Mouse (Mus musculus) v-Abl transformed pro-B cells (cell line): Measurements from ENCODE around the gene Ttll10.

ENCODE experiments used
- in situ Hi-C, 2 experiments: fragments of 400-800 bp; cut with MboI; formaldehyde crosslinking; loops; one replicate each; pipeline ENCODE4 v1.15.1; 2025; ENCODE audit not compliant: unreplicated experiment in 2 of 2

Ttll10 gene

GRCm38 (mm10) chr4:156059261-156059660 is at the start of gene Ttll10:
Ttll10 (minus strand) TSS chr4:156059414.
- in situ Hi-C loops, result no loop called here

GRCm38 (mm10) chr4:156103342-156103741 is 44.1 kb upstream of the Ttll10 start:
- in situ Hi-C loops, result loop anchor here (5.0 to 10.0 kb wide), 3 partner anchors 71 to 146 kb away; partner anchors contain the start of gene C1qtnf12 (in 1 of the 2)

DNA sequence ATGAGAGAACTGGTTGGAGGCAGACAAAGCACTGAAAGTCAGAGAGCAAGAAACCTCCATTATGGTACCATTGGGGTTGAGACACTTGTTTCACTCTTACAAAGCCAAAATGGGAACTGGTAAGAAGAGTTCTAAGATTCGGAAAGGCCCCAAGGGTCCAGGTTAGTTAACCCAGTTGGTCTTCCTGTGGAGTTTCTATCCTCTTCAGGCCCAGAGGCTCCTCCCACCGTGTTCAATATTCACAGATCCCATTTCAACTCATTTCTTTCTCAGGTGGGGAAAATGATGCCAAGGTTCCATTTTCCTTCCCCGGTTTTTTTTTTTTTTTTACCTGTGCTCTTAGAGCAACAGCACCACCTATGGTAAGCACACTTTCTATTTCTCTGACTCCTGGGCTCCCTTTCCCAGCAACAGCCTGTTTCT is 42.3 kb upstream of the Ttll10 start:
- in situ Hi-C loops, result loop anchor here (5.0 to 10.0 kb wide), 3 partner anchors 69 to 144 kb away; partner anchors contain the start of gene C1qtnf12 (in 1 of the 2)

GRCm38 (mm10) chr4:156100501-156100900 is 41.3 kb upstream of the Ttll10 start:
- in situ Hi-C loops, result loop anchor here (5.0 to 10.0 kb wide), 3 partner anchors 68 to 143 kb away; partner anchors contain the start of gene C1qtnf12 (in 1 of the 2)

- in situ Hi-C loops, result no loop called here
Observed at GRCm38 (mm10) chr4:156099427-156099826, 40.2 kb upstream of the Ttll10 start.

GRCm38 (mm10) chr4:156097770-156098366 is 38.7 kb upstream of the Ttll10 start:
- in situ Hi-C loops, result no loop called here

- in situ Hi-C loops, result no loop called here
Observed at GRCm38 (mm10) chr4:156096191-156096590, 37.0 kb upstream of the Ttll10 start.

GRCm38 (mm10) chr4:156093758-156094157 is 34.5 kb upstream of the Ttll10 start:
- in situ Hi-C loops, result no loop called here

DNA sequence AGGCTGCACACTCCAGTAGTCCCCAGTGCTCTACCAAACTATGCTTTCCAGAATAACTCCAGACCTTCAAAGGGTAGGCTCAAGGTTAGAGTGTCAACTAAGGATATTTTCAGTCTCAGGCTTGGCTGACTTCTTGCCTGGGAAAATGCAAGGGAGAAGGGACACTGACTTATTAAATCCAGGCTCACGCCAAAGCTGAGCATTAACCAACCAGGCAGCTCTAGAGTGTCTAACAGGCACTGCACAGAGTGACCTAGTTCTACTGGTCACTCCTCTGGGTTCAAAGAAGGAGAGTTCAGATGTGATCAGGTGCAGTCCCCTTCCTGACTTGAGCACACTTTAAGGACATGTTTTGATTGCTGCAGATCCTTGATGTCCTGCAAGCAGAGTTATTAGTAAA is 33.6 kb upstream of the Ttll10 start:
- in situ Hi-C loops, result no loop called here

DNA sequence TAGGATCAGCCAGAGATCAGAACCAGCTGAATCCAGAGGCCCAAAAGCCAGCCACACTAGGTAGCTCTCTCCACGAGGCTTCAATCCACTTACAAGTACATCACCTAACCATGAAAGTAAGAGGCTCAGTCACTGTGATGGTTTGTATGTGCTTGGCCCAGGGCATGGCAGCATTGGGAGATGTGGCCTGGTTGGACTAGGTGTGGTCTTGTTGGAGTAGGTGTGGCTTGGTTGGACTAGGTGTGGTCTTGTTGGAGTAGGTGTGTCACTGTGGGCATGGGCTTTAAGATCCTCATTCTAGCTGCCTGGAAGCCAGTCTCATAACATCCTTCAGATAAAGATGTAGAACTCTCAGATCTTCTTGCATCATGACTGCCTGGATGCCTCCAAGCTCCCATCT is 32.0 kb upstream of the Ttll10 start:
- in situ Hi-C loops, result no loop called here

- in situ Hi-C loops, result no loop called here
Observed at GRCm38 (mm10) chr4:156087398-156088087, 28.3 kb upstream of the Ttll10 start.

DNA sequence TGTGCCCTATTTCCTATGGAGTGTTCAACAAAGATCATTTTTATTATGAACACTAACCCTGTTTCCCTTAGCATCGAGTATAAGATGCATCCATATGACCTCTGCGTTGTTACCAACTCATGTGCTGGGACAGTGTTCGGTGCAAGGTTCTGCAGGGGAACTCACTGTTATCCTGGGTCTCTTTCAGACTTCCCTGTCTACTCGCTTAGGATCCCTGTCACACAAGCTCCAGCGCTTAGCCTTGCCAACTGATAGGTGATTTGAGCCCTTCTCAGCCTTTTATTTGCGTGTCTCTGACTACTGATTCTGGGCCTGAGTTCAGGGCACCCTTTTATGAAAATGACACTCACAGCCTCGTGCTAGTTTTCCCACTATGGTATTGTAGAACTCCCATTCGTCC is 26.0 kb upstream of the Ttll10 start:
- in situ Hi-C loops, result no loop called here

- in situ Hi-C loops, result no loop called here
Observed at GRCm38 (mm10) chr4:156084096-156084879, 25.1 kb upstream of the Ttll10 start.

DNA sequence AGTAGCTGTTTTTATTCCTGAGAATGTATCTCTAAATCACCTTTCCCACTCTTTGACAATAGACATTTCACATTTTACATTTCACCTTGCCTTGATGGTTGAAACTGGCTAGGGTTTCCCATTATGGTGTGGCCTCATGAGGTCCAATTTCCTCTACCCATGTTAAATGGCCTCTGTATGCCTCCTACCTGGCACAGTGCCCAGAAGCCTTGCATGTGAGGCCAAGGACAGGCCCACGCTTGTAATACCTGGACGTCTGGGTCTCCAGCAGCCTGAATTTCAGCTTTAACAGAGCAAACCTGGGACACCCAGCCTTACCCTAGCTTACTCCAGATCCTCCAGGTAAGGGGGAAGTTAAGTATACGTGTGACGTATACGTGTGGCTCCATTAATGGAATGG is 24.1 kb upstream of the Ttll10 start:
- in situ Hi-C loops, result no loop called here

- in situ Hi-C loops, result no loop called here
Observed at GRCm38 (mm10) chr4:156082621-156083234, 23.5 kb upstream of the Ttll10 start.

DNA sequence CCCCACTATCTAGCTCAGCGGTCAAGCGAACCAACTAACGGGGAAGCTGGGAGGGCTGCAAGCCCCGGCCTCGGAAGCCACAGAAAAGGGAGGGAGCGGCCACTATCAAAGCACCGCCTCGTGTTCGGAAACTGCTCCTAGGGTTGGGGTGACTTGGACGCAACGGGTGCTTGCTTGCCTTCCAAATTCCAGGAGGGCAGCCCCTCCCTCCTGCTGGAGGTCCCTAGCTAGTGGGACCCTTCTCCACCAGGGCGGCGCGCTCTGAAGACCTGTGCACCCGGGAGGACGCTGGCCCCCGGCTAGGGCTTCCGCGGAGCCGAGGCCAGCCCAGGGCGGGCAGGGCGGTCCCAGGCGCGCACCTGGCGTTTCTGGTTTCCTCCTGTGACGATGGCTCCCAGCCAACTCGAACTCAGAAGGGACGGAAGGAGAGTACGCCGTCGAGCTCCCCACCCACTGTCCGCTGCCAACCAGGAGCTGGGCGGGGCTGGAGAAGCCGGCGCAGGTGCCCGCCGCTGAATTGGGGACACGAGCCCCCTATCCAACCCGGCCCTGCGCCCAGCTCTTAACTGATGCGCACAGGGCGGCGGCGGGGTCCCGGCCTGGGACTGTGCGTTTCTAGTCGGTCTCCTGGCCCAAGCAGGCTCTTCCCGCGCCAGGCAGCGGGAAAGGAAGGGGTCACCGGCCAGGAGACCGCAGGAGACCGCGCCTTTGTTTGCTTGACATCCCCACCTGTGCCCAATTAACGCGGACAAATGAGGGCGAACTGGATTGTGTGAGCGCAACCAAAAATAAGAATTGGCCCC is 18.5 kb upstream of the Ttll10 start:
- in situ Hi-C loops, result no loop called here

- in situ Hi-C loops, result no loop called here
Observed at GRCm38 (mm10) chr4:156076911-156077382, 17.7 kb upstream of the Ttll10 start.

GRCm38 (mm10) chr4:156070716-156071115 is 11.5 kb upstream of the Ttll10 start:
- in situ Hi-C loops, result loop anchor here (5.0 kb wide), 1 partner anchor 38 kb away; no protein-coding TSS in a partner anchor

DNA sequence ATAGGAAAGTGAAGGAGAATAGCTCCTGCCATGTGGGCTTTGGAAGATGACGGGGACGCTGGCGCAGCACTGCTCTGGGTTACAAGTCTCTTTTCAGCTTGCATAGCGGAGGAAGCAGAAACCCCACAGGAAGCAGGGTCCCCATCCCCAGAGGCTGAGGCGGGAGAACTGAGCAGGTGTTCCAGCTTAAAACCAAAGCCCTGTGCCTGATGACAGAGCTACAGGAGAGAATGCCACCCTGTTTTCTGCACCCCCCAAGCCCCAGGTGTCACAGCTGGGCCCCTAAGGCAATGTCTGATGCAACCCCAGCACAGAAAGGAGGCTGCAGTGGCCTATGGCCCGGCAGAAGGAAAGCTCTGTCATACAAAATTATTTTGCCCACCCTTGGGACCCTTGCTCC is 11.1 kb upstream of the Ttll10 start:
- in situ Hi-C loops, result loop anchor here (5.0 kb wide), 1 partner anchor 38 kb away; no protein-coding TSS in a partner anchor

- in situ Hi-C loops, result loop anchor here (5.0 kb wide), 1 partner anchor 37 kb away; no protein-coding TSS in a partner anchor
Observed at GRCm38 (mm10) chr4:156069701-156070100, 10.5 kb upstream of the Ttll10 start.
